Mouse (Mus musculus) midbrain, embryonic 12.5 days (tissue): ENCODE measurements around the gene Tbl1xr1. TPM values are rescaled to one million over a fixed set of nuclear protein-coding genes. Genes with fewer than 3 reads are reported as not detected.

ENCODE experiments used
- ATAC-seq: fragments of 200-750 bp; cut with Nextera tagmentation; 2 replicates; pipeline ENCODE4 v1.8.0; 2017; ENCODE audit warnings: low read depth, moderate TSS enrichment, moderate library complexity; ENCODE audit not compliant: low FRiP score
- H3K27ac ChIP-seq: fragments of 300-500 bp; sonication (generic); replicated peaks from 2 replicates; pipeline ENCODE4 v1.5.1; 2016; ENCODE audit warnings: mild to moderate bottlenecking
- H3K27me3 ChIP-seq: fragments of 300-500 bp; sonication (generic); 2 replicates; pipeline ENCODE4 v1.6.1; 2016; ENCODE audit warnings: mild to moderate bottlenecking
- H3K36me3 ChIP-seq: fragments of 300-500 bp; sonication (generic); 2 replicates; pipeline ENCODE4 v1.6.1; 2016
- H3K4me1 ChIP-seq: fragments of 300-500 bp; sonication (generic); 2 replicates; pipeline ENCODE4 v1.6.1; 2016
- H3K4me2 ChIP-seq: fragments of 300-500 bp; sonication (generic); replicated peaks from 2 replicates; pipeline ENCODE4 v1.6.1; 2016; ENCODE audit warnings: mild to moderate bottlenecking, moderate library complexity
- H3K4me3 ChIP-seq: fragments of 300-500 bp; sonication (generic); 2 replicates; pipeline ENCODE4 v1.5.1; 2016; ENCODE audit warnings: mild to moderate bottlenecking
- H3K9ac ChIP-seq: fragments of 300-500 bp; sonication (generic); replicated peaks from 2 replicates; pipeline ENCODE4 v1.6.1; 2016; ENCODE audit warnings: mild to moderate bottlenecking, moderate library complexity
- H3K9me3 ChIP-seq: fragments of 300-500 bp; sonication (generic); 2 replicates; pipeline ENCODE4 v1.6.1; 2016; ENCODE audit warnings: mild to moderate bottlenecking
- WGBS: fragments of 180-500 bp; shearing (Covaris S2); methylation state at CpG from one replicate; pipeline ENCODE4 v1.1.7; 2016; 5-methylcytosine and 5-hydroxymethylcytosine counted together
- polyA plus RNA-seq: library from polyadenylated mRNA; unstranded; fragments of >200 nt; fragmentation: Nextera tagmentation; extraction: Ambion mirVana; gene quantifications from 2 replicates; pipeline ENCODE4 v1.2.1, GENCODE M21; 2016

Gene Tbl1xr1
- polyA plus RNA-seq, 1 experiment from 2014 or later: 35.2 TPM

GRCm38 (mm10) chr3:22185265-22185664, 108.8 kb downstream of the Tbl1xr1 start:
- no peak overlapping the region for H3K9ac ChIP-seq
- H3K4me1 ChIP-seq: no peaks in the 10 kb centered on the region
- no peak overlapping the region for H3K4me2 ChIP-seq
- no peak overlapping the region for H3K4me3 ChIP-seq
- H3K27ac ChIP-seq: no peak overlapping the region
- ATAC-seq: no peak
- 93% methylated on average over 4 of the region's 4 CpGs for WGBS
- no peaks in the 10 kb centered on the region for H3K9me3 ChIP-seq
- H3K36me3 ChIP-seq: 0 out of 2 replicates have a peak, but pooled peaks cover 3% of the 10 kb centered on the region
- no peaks in the 10 kb centered on the region for H3K27me3 ChIP-seq

GRCm38 (mm10) chr3:22190498-22190897, 114.0 kb downstream of the Tbl1xr1 start:
- no peaks in the 10 kb centered on the region for H3K4me1 ChIP-seq
- H3K9me3 ChIP-seq: no peaks in the 10 kb centered on the region
- 0 out of 2 replicates have a peak, but pooled peaks have one; percentile 70 for ATAC-seq
- peaks cover 25% of the 10 kb centered on the region for H3K36me3 ChIP-seq
- no peak overlapping the region for H3K27ac ChIP-seq
- no peak overlapping the region for H3K4me2 ChIP-seq
- H3K9ac ChIP-seq: no peak overlapping the region
- H3K27me3 ChIP-seq: no peaks in the 10 kb centered on the region
- H3K4me3 ChIP-seq: no peak overlapping the region

GRCm38 (mm10) chr3:22192931-22193330, 116.5 kb downstream of the Tbl1xr1 start:
- no peak for ATAC-seq
- Histone ChIP-seq H3K27ac (no peak overlapping the region), H3K36me3 (peaks cover 43% of the 10 kb centered on the region), H3K4me2 (no peak overlapping the region), H3K4me1 (no peaks in the 10 kb centered on the region), H3K9me3 (no peaks in the 10 kb centered on the region), H3K27me3 (no peaks in the 10 kb centered on the region), H3K9ac (no peak overlapping the region), H3K4me3 (no peak overlapping the region)
- WGBS: 94% methylated on average over 5 of the region's 5 CpGs

GRCm38 (mm10) chr3:22194185-22194856, 117.9 kb downstream of the Tbl1xr1 start:
- Histone ChIP-seq H3K9me3 (no peaks in the 10 kb centered on the region), H3K4me2 (no peak overlapping the region), H3K27ac (no peak overlapping the region), H3K4me3 (no peak overlapping the region), H3K36me3 (peaks cover 51% of the 10 kb centered on the region), H3K4me1 (no peaks in the 10 kb centered on the region), H3K27me3 (no peaks in the 10 kb centered on the region), H3K9ac (no peak overlapping the region)
- 92% methylated on average over 7 of the region's 7 CpGs for WGBS
- ATAC-seq: no peak

- no peaks in the 10 kb centered on the region for H3K4me1 ChIP-seq
- H3K27me3 ChIP-seq: no peaks in the 10 kb centered on the region
- H3K27ac ChIP-seq: no peak overlapping the region
- H3K36me3 ChIP-seq: peaks cover 53% of the 10 kb centered on the region
- H3K9ac ChIP-seq: no peak overlapping the region
- 85% methylated on average over 1 of the region's 1 CpGs for WGBS
- H3K4me3 ChIP-seq: no peak overlapping the region
- H3K4me2 ChIP-seq: no peak overlapping the region
- no peaks in the 10 kb centered on the region for H3K9me3 ChIP-seq
- ATAC-seq: no peak
Measured at GRCm38 (mm10) chr3:22198802-22199201, 122.3 kb downstream of the Tbl1xr1 start.

GRCm38 (mm10) chr3:22204186-22204585, 127.7 kb downstream of the Tbl1xr1 start:
- no peak overlapping the region for H3K4me3 ChIP-seq
- H3K9me3 ChIP-seq: no peaks in the 10 kb centered on the region
- no peaks in the 10 kb centered on the region for H3K4me1 ChIP-seq
- no peak for ATAC-seq
- peaks cover 35% of the 10 kb centered on the region for H3K36me3 ChIP-seq
- H3K4me2 ChIP-seq: no peak overlapping the region
- no peak overlapping the region for H3K27ac ChIP-seq
- H3K27me3 ChIP-seq: no peaks in the 10 kb centered on the region
- 97% methylated on average over 3 of the region's 3 CpGs for WGBS
- H3K9ac ChIP-seq: no peak overlapping the region

- H3K27me3 ChIP-seq: no peaks in the 10 kb centered on the region
- H3K4me3 ChIP-seq: no peak overlapping the region
- H3K27ac ChIP-seq: no peak overlapping the region
- no peak overlapping the region for H3K9ac ChIP-seq
- 92% methylated on average over 2 of the region's 2 CpGs for WGBS
- 0 out of 2 replicates have a peak, but pooled peaks cover 5% of the 10 kb centered on the region for H3K36me3 ChIP-seq
- ATAC-seq: no peak
- no peaks in the 10 kb centered on the region for H3K9me3 ChIP-seq
- H3K4me2 ChIP-seq: no peak overlapping the region
- no peaks in the 10 kb centered on the region for H3K4me1 ChIP-seq
Measured at GRCm38 (mm10) chr3:22221557-22221956, 145.1 kb downstream of the Tbl1xr1 start.

GRCm38 (mm10) chr3:22222351-22222750, 145.9 kb downstream of the Tbl1xr1 start:
- ATAC-seq: peak; percentile 49; the same call in 1 of the 2 replicates
- Histone ChIP-seq H3K27ac (no peak overlapping the region), H3K9ac (no peak overlapping the region), H3K9me3 (no peaks in the 10 kb centered on the region), H3K27me3 (no peaks in the 10 kb centered on the region), H3K36me3 (0 out of 2 replicates have a peak, but pooled peaks cover 5% of the 10 kb centered on the region), H3K4me2 (no peak overlapping the region), H3K4me3 (no peak overlapping the region), H3K4me1 (no peaks in the 10 kb centered on the region)
- 49% methylated on average over 12 of the region's 12 CpGs for WGBS

GRCm38 (mm10) chr3:22223023-22223422, 146.6 kb downstream of the Tbl1xr1 start:
- Histone ChIP-seq H3K9ac (no peak overlapping the region), H3K36me3 (0 out of 2 replicates have a peak, but pooled peaks cover 5% of the 10 kb centered on the region), H3K4me1 (no peaks in the 10 kb centered on the region), H3K9me3 (no peaks in the 10 kb centered on the region), H3K27me3 (no peaks in the 10 kb centered on the region), H3K4me3 (no peak overlapping the region), H3K4me2 (no peak overlapping the region), H3K27ac (no peak overlapping the region)
- 92% methylated on average over 5 of the region's 5 CpGs for WGBS
- ATAC-seq: no peak

GRCm38 (mm10) chr3:22228052-22228451, 151.6 kb downstream of the Tbl1xr1 start:
- H3K4me1 ChIP-seq: peaks cover 3% of the 10 kb centered on the region; the same call in 1 of the 2 replicates
- no peak overlapping the region for H3K9ac ChIP-seq
- no peak overlapping the region for H3K27ac ChIP-seq
- no peak overlapping the region for H3K4me3 ChIP-seq
- 89% methylated on average over 3 of the region's 3 CpGs for WGBS
- no peaks in the 10 kb centered on the region for H3K27me3 ChIP-seq
- ATAC-seq: no peak
- no peaks in the 10 kb centered on the region for H3K36me3 ChIP-seq
- H3K9me3 ChIP-seq: no peaks in the 10 kb centered on the region
- no peak overlapping the region for H3K4me2 ChIP-seq

GRCm38 (mm10) chr3:22230635-22231034, 154.2 kb downstream of the Tbl1xr1 start:
- Histone ChIP-seq H3K27ac (no peak overlapping the region), H3K4me1 (peaks cover 3% of the 10 kb centered on the region; the same call in 1 of the 2 replicates), H3K4me2 (no peak overlapping the region), H3K9ac (no peak overlapping the region), H3K4me3 (no peak overlapping the region), H3K36me3 (no peaks in the 10 kb centered on the region), H3K9me3 (no peaks in the 10 kb centered on the region), H3K27me3 (no peaks in the 10 kb centered on the region)
- ATAC-seq: peak; percentile 70; the same call in 1 of the 2 replicates
- WGBS: 65% methylated on average over 3 of the region's 3 CpGs

GRCm38 (mm10) chr3:22238106-22238900, 161.9 kb downstream of the Tbl1xr1 start:
- no peaks in the 10 kb centered on the region for H3K4me1 ChIP-seq
- ATAC-seq: no peak
- no peak overlapping the region for H3K4me2 ChIP-seq
- 93% methylated on average over 16 of the region's 16 CpGs for WGBS
- no peak overlapping the region for H3K27ac ChIP-seq
- peaks cover 12% of the 10 kb centered on the region; the same call in 1 of the 2 replicates for H3K9me3 ChIP-seq
- no peak overlapping the region for H3K4me3 ChIP-seq
- no peaks in the 10 kb centered on the region for H3K27me3 ChIP-seq
- no peak overlapping the region for H3K9ac ChIP-seq
- H3K36me3 ChIP-seq: no peaks in the 10 kb centered on the region
